Mouse (Mus musculus) right cerebral cortex, adult 18-20 months (tissue): ENCODE data around the gene Mrtfa.

Experiments
- DNase-seq: peaks from one replicate; pipeline ENCODE4 v3.0.0; 2022; ENCODE audit warnings: mixed read lengths

Mrtfa gene

GRCm38 (mm10) chr15:81154846-81155624 is 35.5 kb downstream of the Mrtfa start:
- no peak for DNase-seq

GRCm38 (mm10) chr15:81141956-81142576 is 48.5 kb downstream of the Mrtfa start:
- DNase-seq, result no peak

GRCm38 (mm10) chr15:81140004-81140403 is 50.6 kb downstream of the Mrtfa start:
- no peak for DNase-seq

- no peak for DNase-seq
Observed at GRCm38 (mm10) chr15:81137298-81137697, 53.3 kb downstream of the Mrtfa start.

DNA sequence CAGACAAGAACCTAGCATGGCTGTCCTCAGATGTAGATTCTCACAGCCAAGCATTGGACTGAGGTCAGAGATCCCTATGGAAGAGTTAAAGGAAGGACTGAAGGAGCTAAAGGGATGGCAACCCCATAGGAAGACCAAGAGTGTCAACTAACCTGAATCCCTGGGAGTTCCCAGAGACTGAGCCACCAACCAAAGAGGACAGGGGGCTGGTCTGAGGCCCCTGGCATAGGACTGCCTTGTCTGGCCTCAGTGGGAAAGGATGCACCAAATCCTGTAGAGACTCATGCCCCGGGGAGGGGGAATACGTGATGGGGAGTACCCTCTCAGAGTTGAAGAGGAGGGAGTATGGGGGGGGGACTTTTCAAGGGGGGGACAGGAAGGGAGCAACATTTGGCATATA is 56.8 kb downstream of the Mrtfa start:
- DNase-seq, result no peak

DNA sequence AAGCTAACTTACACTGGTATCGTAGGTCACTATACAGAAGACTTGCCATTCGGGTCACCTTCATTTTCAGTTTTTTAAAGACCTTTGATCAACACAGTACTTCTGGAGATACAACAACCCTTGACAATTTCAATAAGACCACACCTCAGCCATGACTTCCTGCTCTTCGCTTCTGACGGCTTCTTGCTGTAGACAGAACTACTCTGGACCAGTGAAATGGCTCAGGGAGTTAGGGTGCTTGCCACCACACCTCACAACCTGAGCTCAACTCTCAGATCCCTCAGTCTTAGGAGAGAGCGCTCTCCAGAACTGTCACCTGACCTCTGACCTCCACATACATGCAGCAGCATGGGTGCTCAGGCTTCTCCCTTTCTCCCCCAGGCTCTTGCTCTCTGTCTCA is 59.4 kb downstream of the Mrtfa start:
- no peak for DNase-seq

DNA sequence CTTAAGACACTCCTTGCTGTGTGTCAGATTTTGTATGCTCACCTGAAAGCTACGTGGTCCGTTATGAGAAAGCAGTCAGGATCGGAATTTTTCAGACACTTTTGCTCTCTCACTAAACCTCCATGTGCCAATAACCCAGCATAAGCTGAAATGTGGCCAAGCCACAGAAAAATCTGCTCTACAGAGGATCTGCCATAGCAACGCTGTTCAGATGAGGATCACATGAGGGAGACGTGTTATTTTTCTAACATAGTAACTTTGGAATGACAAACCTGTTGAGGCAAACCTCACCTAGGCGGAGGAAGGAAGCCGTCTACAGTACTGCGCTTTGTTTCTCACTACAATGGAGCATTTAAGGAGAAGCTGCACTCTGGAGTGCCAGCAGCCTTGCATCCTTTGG is 60.6 kb downstream of the Mrtfa start:
- DNase-seq, result no peak

DNA sequence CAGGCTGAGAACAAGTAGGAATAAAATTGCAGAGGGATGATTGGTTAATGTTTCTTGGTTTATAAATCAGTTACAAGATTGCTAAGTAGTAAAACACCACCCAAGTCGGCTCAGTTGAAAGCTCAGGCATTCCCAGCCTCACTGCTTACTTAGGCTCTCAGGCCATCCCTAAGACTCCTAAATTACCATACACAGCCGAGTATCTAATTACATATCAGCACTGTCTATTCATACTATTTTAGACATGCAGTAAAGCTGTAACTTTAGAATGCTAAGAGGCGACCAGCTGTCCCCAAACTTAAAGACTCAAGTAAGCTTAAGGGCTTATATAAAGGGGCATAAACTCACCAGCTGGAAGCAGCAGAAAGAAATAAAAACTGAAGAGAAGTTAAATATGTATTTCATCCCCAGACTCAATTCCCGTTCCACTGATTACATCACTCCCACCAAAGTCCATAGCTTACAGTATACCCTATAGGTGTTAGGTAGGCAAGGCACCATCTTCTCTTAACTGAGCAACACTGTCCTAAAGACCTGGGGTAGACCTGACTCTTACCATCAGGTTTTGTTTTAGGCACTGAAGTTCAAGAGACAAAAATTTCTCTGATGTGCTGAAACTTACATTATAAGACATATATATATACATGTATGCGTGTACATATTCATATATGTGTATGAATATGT is 62.3 kb downstream of the Mrtfa start:
- no peak for DNase-seq

DNA sequence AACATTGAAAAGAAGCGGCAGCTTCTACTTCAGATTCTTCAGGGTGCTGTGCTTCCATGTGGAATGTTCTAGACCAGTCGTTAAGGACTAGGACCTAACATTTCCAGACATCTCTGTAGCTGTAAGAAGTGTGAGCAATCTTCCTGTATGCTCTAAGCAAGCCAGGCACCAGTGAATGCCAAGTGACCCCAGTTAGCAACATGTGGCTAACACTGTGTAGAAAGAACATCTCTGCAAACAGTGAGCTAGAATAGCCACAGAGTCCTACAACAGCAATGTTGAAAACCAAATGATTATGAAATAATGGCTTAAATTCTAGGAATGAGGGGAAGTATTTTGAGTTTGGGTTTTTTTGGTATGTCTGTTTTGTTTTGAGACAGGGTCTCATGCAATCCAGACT is 66.3 kb downstream of the Mrtfa start:
- no peak for DNase-seq

DNA sequence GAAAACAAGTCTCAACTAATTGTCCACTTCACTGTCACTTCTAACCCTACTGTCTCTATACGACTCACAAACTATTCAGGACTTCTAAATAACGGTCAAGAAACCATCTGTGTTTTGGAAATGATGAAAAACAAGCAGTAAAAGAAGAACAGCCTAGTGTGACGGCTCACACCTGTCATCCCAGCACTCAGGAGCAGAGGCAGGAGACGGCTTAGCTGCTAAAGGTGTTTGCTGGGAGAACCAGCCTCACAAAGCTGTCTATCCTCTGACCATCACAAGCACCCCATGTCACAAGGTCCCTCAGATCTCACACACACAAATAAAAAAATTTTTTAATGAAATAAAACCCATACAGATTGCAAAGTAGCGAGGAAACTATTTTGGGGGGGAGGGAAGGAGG is 67.4 kb downstream of the Mrtfa start:
- DNase-seq, result no peak

- no peak for DNase-seq
Observed at GRCm38 (mm10) chr15:81122535-81122934, 68.0 kb downstream of the Mrtfa start.

DNA sequence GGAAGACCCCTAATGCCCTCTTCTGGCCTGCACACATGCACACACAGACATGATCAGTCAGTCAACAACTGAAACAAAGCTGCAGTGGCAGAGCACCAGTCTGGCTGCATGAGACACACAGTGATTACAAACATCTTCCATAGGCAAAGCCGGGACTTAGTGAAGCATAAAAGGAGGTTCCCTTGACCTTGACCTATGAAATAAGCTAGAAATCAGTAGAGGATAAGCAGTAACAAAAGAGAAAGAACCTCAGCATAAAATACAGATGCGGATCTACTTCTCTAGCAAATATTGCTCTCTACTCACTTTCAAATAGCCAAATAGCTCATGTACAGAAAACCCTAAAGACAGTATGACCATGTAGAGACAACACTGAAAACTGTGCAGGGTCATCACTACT is 68.5 kb downstream of the Mrtfa start:
- no peak for DNase-seq

DNA sequence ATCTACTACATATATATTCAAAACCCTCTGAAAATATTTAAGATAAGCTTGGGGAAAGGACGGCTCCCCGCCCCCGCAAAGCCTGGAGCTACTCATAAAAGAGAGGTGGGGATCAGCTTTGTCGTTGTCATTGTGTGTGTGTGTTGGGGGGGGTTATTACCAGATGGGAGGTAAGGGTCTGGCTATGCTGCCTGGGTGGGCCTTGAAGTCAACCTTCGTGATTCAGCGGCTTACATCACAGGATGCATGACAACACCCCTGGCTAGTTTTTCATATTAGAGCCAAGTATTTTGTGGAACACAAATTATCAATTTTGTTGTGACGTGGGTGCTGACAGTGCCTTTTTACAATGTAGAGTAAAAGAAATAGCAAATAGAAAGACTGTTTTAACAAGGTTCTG is 69.6 kb downstream of the Mrtfa start:
- DNase-seq, result no peak

GRCm38 (mm10) chr15:81120140-81120539 is 70.4 kb downstream of the Mrtfa start:
- no peak for DNase-seq

- no peak for DNase-seq
Observed at GRCm38 (mm10) chr15:81118226-81118625, 72.3 kb downstream of the Mrtfa start.

GRCm38 (mm10) chr15:81112589-81112988 is 78.0 kb downstream of the Mrtfa start:
- DNase-seq, result no peak

GRCm38 (mm10) chr15:81110315-81110714 is 80.2 kb downstream of the Mrtfa start:
- peak; percentile 31 for DNase-seq

GRCm38 (mm10) chr15:81105962-81106361 is 84.6 kb downstream of the Mrtfa start:
- peak; percentile 90 for DNase-seq

GRCm38 (mm10) chr15:81104585-81105259 is 85.8 kb downstream of the Mrtfa start:
- peak; percentile 69 for DNase-seq

- DNase-seq, result no peak
Observed at GRCm38 (mm10) chr15:81103500-81103899, 87.1 kb downstream of the Mrtfa start.

GRCm38 (mm10) chr15:81102274-81102879 is 88.2 kb downstream of the Mrtfa start:
- DNase-seq, result no peak

DNA sequence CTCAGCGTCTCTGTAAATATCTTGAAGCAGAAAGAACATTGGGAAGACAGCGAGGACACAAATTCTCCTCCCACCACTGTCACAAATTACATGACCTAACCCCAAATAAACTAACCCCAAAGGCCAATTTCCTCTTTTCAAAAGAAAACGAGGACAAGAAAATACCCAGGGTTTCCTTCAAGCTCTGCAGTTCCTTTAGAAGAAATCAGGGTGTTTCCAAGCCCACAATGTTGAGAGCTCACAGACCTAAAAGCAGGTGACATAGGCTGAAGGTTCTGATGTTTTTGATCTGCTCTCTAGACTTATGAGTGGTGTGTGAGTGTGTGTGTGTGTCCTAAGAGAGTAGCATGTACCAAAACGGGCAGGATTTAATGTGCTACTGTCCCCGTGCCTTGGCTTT is 89.2 kb downstream of the Mrtfa start:
- no peak for DNase-seq

DNA sequence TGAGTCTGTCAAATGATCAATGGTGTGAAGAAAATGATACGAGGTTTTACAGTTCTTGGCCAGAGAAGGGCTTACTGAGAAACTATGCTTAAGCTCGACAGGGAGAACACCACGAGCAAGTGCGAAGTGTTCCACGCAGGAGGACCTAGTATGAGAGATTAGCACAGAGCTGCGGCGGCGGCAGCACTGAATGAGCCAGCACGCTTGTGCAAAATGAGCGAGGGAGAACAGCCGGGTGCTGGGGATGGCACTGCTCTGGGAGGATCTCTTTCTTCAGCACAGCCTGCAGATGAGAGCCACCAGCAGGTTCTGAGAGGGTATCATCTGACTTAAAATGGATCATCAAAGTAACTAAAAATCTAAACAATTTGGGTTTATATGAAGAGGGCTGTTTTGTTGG is 91.3 kb downstream of the Mrtfa start:
- DNase-seq, result peak; percentile 40
